Mouse (Mus musculus) lung, embryonic 16.5 days (tissue): ENCODE data around the gene Med13l. TPM values are rescaled to one million over a fixed set of nuclear protein-coding genes. Genes with fewer than 3 reads are reported as not detected.

Source experiments
- ATAC-seq: fragments of 200-750 bp; cut with Nextera tagmentation; 2 replicates; pipeline ENCODE4 v1.8.0; 2017; ENCODE audit warnings: low read depth, mild to moderate bottlenecking, moderate library complexity
- H3K27ac ChIP-seq: fragments of 300-500 bp; sonication (generic); 2 replicates; pipeline ENCODE4 v1.5.1; 2014; ENCODE audit warnings: mild to moderate bottlenecking, control low read depth, low read length
- H3K27me3 ChIP-seq: fragments of 300-500 bp; sonication (generic); 2 replicates; pipeline ENCODE4 v1.6.1; 2014; ENCODE audit warnings: low read depth, low read length, mixed read lengths; ENCODE audit not compliant: control insufficient read depth, insufficient read depth
- H3K36me3 ChIP-seq: fragments of 300-500 bp; sonication (generic); 2 replicates; pipeline ENCODE4 v1.6.1; 2014; ENCODE audit warnings: low read length; ENCODE audit not compliant: control insufficient read depth, insufficient read depth
- H3K4me1 ChIP-seq: fragments of 300-500 bp; sonication (generic); replicated peaks from 2 replicates; pipeline ENCODE4 v1.6.1; 2014; ENCODE audit warnings: low read length, mixed read lengths; ENCODE audit not compliant: control insufficient read depth, insufficient read depth
- H3K4me2 ChIP-seq: fragments of 300-500 bp; sonication (generic); 2 replicates; pipeline ENCODE4 v1.6.1; 2014; ENCODE audit warnings: low read depth, low read length, control low read depth
- H3K4me3 ChIP-seq: fragments of 300-500 bp; sonication (generic); 2 replicates; pipeline ENCODE4 v1.5.1; 2014; ENCODE audit warnings: mild to moderate bottlenecking, low read length, control low read depth
- H3K9ac ChIP-seq: fragments of 300-500 bp; sonication (generic); 2 replicates; pipeline ENCODE4 v1.6.1; 2014; ENCODE audit warnings: low read length, control low read depth
- H3K9me3 ChIP-seq: fragments of 300-500 bp; sonication (generic); 2 replicates; pipeline ENCODE4 v1.6.1; 2016; ENCODE audit warnings: low read length; ENCODE audit not compliant: control insufficient read depth
- WGBS: fragments of 180-500 bp; shearing (Covaris S2); extraction: QIAGEN DNeasy Blood & Tissue Kit; methylation state at CpG from one replicate; pipeline ENCODE4 v1.1.7; 2014; 5-methylcytosine and 5-hydroxymethylcytosine counted together
- polyA plus RNA-seq: library from polyadenylated mRNA; unstranded; fragments of >200 nt; fragmentation: Nextera tagmentation; extraction: Ambion mirVana; gene quantifications from 2 replicates; pipeline ENCODE4 v1.2.1, GENCODE M21; 2015

Med13l gene
- polyA plus RNA-seq, 1 experiment from 2014 or later, result 9.5 TPM

GRCm38 (mm10) chr5:118613704-118614103, 53.2 kb downstream of the Med13l start:
- 32% methylated on average over 2 of the region's 2 CpGs for WGBS
- H3K27me3 ChIP-seq, result no peaks in the 10 kb centered on the region
- H3K36me3 ChIP-seq, result no peaks in the 10 kb centered on the region
- ATAC-seq, result peak; percentile 20; the same call in 1 of the 2 replicates
- no peak overlapping the region for H3K4me3 ChIP-seq
- H3K9ac ChIP-seq, result no peak overlapping the region
- no peak overlapping the region for H3K4me2 ChIP-seq
- H3K27ac ChIP-seq, result no peak overlapping the region
- H3K9me3 ChIP-seq, result no peaks in the 10 kb centered on the region
- H3K4me1 ChIP-seq, result peaks cover 25% of the 10 kb centered on the region

- no peak overlapping the region for H3K4me2 ChIP-seq
- no peak overlapping the region for H3K4me3 ChIP-seq
- no peaks in the 10 kb centered on the region for H3K27me3 ChIP-seq
- H3K9ac ChIP-seq, result no peak overlapping the region
- H3K9me3 ChIP-seq, result no peaks in the 10 kb centered on the region
- 26% methylated on average over 8 of the region's 8 CpGs for WGBS
- no peaks in the 10 kb centered on the region for H3K36me3 ChIP-seq
- H3K27ac ChIP-seq, result no peak overlapping the region
- ATAC-seq, result peak; percentile 68
- peaks cover 26% of the 10 kb centered on the region for H3K4me1 ChIP-seq
Measured at GRCm38 (mm10) chr5:118614116-118614515, 53.6 kb downstream of the Med13l start.

- Histone ChIP-seq H3K27ac (no peak overlapping the region), H3K9ac (no peak overlapping the region), H3K4me2 (no peak overlapping the region), H3K36me3 (no peaks in the 10 kb centered on the region), H3K9me3 (no peaks in the 10 kb centered on the region), H3K4me3 (no peak overlapping the region), H3K27me3 (no peaks in the 10 kb centered on the region), H3K4me1 (peaks cover 26% of the 10 kb centered on the region)
- WGBS, result 19% methylated on average over 2 of the region's 2 CpGs
- no peak for ATAC-seq
Measured at GRCm38 (mm10) chr5:118614571-118614981, 54.1 kb downstream of the Med13l start.

- no peak overlapping the region for H3K4me3 ChIP-seq
- H3K4me1 ChIP-seq, result peaks cover 19% of the 10 kb centered on the region
- H3K27me3 ChIP-seq, result no peaks in the 10 kb centered on the region
- WGBS, result 55% methylated on average over 12 of the region's 12 CpGs
- no peak for ATAC-seq
- no peaks in the 10 kb centered on the region for H3K9me3 ChIP-seq
- no peak overlapping the region for H3K27ac ChIP-seq
- H3K4me2 ChIP-seq, result no peak overlapping the region
- no peaks in the 10 kb centered on the region for H3K36me3 ChIP-seq
- H3K9ac ChIP-seq, result no peak overlapping the region
Measured at GRCm38 (mm10) chr5:118618963-118619610, 58.6 kb downstream of the Med13l start.

- no peak overlapping the region for H3K4me2 ChIP-seq
- 53% methylated on average over 7 of the region's 7 CpGs for WGBS
- no peaks in the 10 kb centered on the region for H3K36me3 ChIP-seq
- H3K4me3 ChIP-seq, result no peak overlapping the region
- H3K9me3 ChIP-seq, result no peaks in the 10 kb centered on the region
- H3K4me1 ChIP-seq, result peaks cover 12% of the 10 kb centered on the region
- ATAC-seq, result peak; percentile 34; the same call in 1 of the 2 replicates
- H3K9ac ChIP-seq, result no peak overlapping the region
- H3K27me3 ChIP-seq, result no peaks in the 10 kb centered on the region
- H3K27ac ChIP-seq, result no peak overlapping the region
Measured at GRCm38 (mm10) chr5:118619801-118620200, 59.3 kb downstream of the Med13l start.

- H3K4me1 ChIP-seq, result peaks cover 8% of the 10 kb centered on the region
- no peak overlapping the region for H3K4me2 ChIP-seq
- H3K4me3 ChIP-seq, result no peak overlapping the region
- WGBS, result 84% methylated on average over 7 of the region's 7 CpGs
- no peaks in the 10 kb centered on the region for H3K27me3 ChIP-seq
- H3K9me3 ChIP-seq, result no peaks in the 10 kb centered on the region
- no peak for ATAC-seq
- H3K36me3 ChIP-seq, result no peaks in the 10 kb centered on the region
- H3K9ac ChIP-seq, result no peak overlapping the region
- H3K27ac ChIP-seq, result no peak overlapping the region
Measured at GRCm38 (mm10) chr5:118620330-118620910, 59.9 kb downstream of the Med13l start.

- 64% methylated on average over 4 of the region's 4 CpGs for WGBS
- Histone ChIP-seq H3K9ac (no peak overlapping the region), H3K4me3 (no peak overlapping the region), H3K4me1 (peaks cover 8% of the 10 kb centered on the region), H3K27ac (no peak overlapping the region), H3K27me3 (no peaks in the 10 kb centered on the region), H3K9me3 (no peaks in the 10 kb centered on the region), H3K36me3 (no peaks in the 10 kb centered on the region), H3K4me2 (no peak overlapping the region)
- ATAC-seq, result no peak
Measured at GRCm38 (mm10) chr5:118621877-118622276, 61.4 kb downstream of the Med13l start.

GRCm38 (mm10) chr5:118622346-118622745, 61.9 kb downstream of the Med13l start:
- Histone ChIP-seq H3K4me3 (no peak overlapping the region), H3K9me3 (no peaks in the 10 kb centered on the region), H3K27ac (no peak overlapping the region), H3K27me3 (no peaks in the 10 kb centered on the region), H3K4me2 (no peak overlapping the region), H3K4me1 (peaks cover 10% of the 10 kb centered on the region), H3K36me3 (no peaks in the 10 kb centered on the region), H3K9ac (no peak overlapping the region)
- no peak for ATAC-seq
- WGBS, result 89% methylated on average over 5 of the region's 5 CpGs

- no peak overlapping the region for H3K27ac ChIP-seq
- H3K4me1 ChIP-seq, result peaks cover 12% of the 10 kb centered on the region
- H3K27me3 ChIP-seq, result no peaks in the 10 kb centered on the region
- no peak overlapping the region for H3K4me2 ChIP-seq
- no peak for ATAC-seq
- WGBS, result 52% methylated on average over 5 of the region's 5 CpGs
- no peaks in the 10 kb centered on the region for H3K9me3 ChIP-seq
- no peak overlapping the region for H3K9ac ChIP-seq
- H3K36me3 ChIP-seq, result no peaks in the 10 kb centered on the region
- no peak overlapping the region for H3K4me3 ChIP-seq
Measured at GRCm38 (mm10) chr5:118623797-118624196, 63.3 kb downstream of the Med13l start.
